Mouse (Mus musculus) ES-E14 (cell line): Measurements from ENCODE around the gene Gjd2.

Source experiments
- CHD2 ChIP-seq: IDR thresholded peaks from 2 replicates; pipeline ENCODE4 v1.6.1; 2014; ENCODE audit warnings: mild to moderate bottlenecking, low read depth, low read length, inconsistent platforms
- MAFK ChIP-seq: IDR thresholded peaks from 2 replicates; pipeline ENCODE4 v1.6.1; 2014; ENCODE audit warnings: mild to moderate bottlenecking, low read depth, low read length, inconsistent platforms; ENCODE audit not compliant: insufficient read depth
- ZC3H11A ChIP-seq: IDR thresholded peaks from 2 replicates; pipeline ENCODE4 v1.6.1; 2012; ENCODE audit warnings: low read depth, mild to moderate bottlenecking, inconsistent platforms, low read length, borderline replicate concordance

GRCm38 (mm10) chr2:113966421-113966820, 47.0 kb downstream of the Gjd2 start:
- TF ChIP-seq MAFK = no peak
- no peak for TF ChIP-seq CHD2
- TF ChIP-seq ZC3H11A = no peak
